Mouse (Mus musculus): ENCODE measurements at regions not wholly inside any gene's neighbourhood (a gene's known extent, or its start where the extent isn't known, plus 50 kb on each side); places are given as distances from the start of the nearest gene placed in this dataset.
"Not testable (repeated sequence)": the region's sequence is repeated elsewhere in the genome, so short reads cannot be mapped to it uniquely, and the experiment has no call there.

- Histone ChIP-seq H3K36me3 (ENCODE audit: control insufficient read depth, insufficient read depth, low read length, poor library complexity, severe bottlenecking) (no peaks in the 10 kb centered on the region), H3K27me3 (ENCODE audit: control insufficient read depth, insufficient read depth, low read length, poor library complexity, severe bottlenecking) (no peaks in the 10 kb centered on the region)
- no peak for DNase-seq (ENCODE audit: low read depth, low spot score)
Measured at GRCm38 (mm10) chrX:70606349-70606748, 129.4 kb upstream of the Tmem185a start.

DNA sequence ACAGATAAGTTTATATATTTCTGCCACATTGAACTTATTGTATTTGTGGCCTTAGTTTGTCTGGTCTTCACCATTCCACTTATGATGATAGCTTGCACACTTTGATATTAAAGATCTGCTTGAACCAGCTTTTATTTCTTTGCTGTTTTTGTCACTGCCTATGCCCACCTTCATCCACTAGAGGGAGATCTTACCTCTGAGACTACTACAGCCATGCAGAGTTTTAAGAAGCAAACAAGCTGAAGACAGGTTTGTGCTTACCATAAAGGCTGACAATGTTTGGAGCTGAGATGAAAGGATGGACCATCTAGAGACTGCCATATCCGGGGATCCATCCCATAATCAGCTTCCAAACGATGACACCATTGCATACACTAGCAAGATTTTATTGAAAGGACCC is 105.4 kb upstream of the Tmem185a start:
- H3K36me3 ChIP-seq (ENCODE audit: control insufficient read depth, insufficient read depth, low read length, poor library complexity, severe bottlenecking); H3K27me3 ChIP-seq (ENCODE audit: control insufficient read depth, insufficient read depth, low read length, poor library complexity, severe bottlenecking): not testable (repeated sequence)
- peak; percentile 27 for DNase-seq (ENCODE audit: low read depth, low spot score)

- Histone ChIP-seq H3K36me3 (ENCODE audit: control insufficient read depth, insufficient read depth, low read length, poor library complexity, severe bottlenecking) (no peaks in the 10 kb centered on the region), H3K27me3 (ENCODE audit: control insufficient read depth, insufficient read depth, low read length, poor library complexity, severe bottlenecking) (no peaks in the 10 kb centered on the region)
- no peak for DNase-seq (ENCODE audit: low read depth, low spot score)
Measured at GRCm38 (mm10) chrX:70580171-70580570, 103.2 kb upstream of the Tmem185a start.

DNA sequence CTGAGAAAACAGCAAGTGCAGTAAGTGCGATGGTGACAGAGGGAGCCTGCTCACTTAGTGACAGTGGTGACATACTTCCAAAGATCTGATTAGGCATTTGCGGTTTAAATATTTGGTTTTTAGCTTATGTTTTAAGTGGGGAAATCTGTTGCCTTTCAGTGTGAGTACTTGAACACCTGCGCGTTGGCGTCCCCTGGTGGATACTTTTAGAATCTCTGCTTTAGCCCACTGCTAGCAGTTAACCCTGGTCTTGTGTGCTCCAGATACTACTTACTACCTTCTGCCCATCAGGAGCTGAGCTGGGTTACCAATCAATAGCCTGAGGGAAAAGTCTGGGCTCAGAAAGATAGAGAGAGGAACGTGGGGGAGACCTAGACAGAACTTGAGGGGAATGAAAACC is 97.3 kb upstream of the Tmem185a start:
- H3K36me3 ChIP-seq (ENCODE audit: control insufficient read depth, insufficient read depth, low read length, poor library complexity, severe bottlenecking); DNase-seq (ENCODE audit: low read depth, low spot score); H3K27me3 ChIP-seq (ENCODE audit: control insufficient read depth, insufficient read depth, low read length, poor library complexity, severe bottlenecking): not testable (repeated sequence)

DNA sequence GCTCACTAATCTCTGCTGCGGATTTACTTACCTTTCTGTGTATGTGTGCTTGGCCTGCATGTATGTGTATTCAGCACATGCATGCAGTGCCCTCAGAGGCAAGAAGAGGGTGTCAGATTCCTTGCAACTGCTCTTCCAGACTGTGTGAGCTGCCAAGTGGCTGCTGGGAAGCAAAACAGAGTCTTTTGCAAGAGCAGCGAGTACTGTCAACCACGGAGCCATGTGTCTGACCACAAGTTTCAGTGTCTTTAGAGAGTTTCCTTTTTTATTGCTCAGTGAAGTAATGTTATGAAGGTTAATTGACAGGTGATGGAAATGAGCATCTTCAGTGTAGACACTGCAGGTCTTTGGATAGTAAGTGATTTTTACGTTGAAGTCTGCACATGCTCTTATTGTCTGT is 93.6 kb upstream of the Tmem185a start:
- not testable (repeated sequence) for DNase-seq (ENCODE audit: low read depth, low spot score); H3K27me3 ChIP-seq (ENCODE audit: control insufficient read depth, insufficient read depth, low read length, poor library complexity, severe bottlenecking); H3K36me3 ChIP-seq (ENCODE audit: control insufficient read depth, insufficient read depth, low read length, poor library complexity, severe bottlenecking)

DNA sequence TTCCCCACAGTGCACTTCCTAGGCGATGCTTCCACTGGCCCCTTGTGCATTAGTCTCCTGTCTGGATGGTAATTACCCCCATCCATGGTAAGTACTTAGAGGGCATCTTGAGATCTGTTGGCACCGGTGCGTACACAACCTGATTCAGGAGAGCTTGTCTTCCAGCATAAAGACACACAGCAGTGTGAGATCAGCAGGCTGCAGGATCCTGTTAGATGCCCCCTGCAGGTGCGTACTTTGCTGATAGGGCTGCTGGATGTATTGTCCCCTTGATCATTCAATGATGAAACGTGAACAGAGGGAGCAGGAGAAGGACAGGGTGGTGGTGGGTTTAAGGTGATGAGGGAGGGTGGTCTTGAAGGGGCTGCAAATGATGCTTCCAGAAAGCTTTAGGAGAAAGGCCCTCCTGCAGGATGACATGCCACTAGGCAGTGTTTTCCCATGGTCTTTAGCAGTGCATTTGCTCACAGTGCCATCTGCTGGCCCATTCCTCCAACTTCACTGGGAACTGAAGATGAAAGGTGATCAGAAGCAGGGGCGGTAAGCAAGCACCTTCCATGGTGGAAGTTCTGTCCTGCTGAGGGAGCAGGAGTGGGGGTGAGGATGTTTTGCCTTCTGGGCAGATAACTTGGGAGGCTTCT is 92.5 kb upstream of the Tmem185a start:
- not testable (repeated sequence) for H3K27me3 ChIP-seq (ENCODE audit: control insufficient read depth, insufficient read depth, low read length, poor library complexity, severe bottlenecking); DNase-seq (ENCODE audit: low read depth, low spot score); H3K36me3 ChIP-seq (ENCODE audit: control insufficient read depth, insufficient read depth, low read length, poor library complexity, severe bottlenecking)
